Mouse (Mus musculus): ENCODE data around the gene Abca2. TPM values are rescaled to one million over a fixed set of nuclear protein-coding genes. Genes with fewer than 3 reads are reported as not detected.

Abca2 gene
- polyA plus RNA-seq (2015; fragmentation: Nextera tagmentation; extraction: Ambion mirVana), result 4.9 and 6.6 TPM in 2 replicates

DNA sequence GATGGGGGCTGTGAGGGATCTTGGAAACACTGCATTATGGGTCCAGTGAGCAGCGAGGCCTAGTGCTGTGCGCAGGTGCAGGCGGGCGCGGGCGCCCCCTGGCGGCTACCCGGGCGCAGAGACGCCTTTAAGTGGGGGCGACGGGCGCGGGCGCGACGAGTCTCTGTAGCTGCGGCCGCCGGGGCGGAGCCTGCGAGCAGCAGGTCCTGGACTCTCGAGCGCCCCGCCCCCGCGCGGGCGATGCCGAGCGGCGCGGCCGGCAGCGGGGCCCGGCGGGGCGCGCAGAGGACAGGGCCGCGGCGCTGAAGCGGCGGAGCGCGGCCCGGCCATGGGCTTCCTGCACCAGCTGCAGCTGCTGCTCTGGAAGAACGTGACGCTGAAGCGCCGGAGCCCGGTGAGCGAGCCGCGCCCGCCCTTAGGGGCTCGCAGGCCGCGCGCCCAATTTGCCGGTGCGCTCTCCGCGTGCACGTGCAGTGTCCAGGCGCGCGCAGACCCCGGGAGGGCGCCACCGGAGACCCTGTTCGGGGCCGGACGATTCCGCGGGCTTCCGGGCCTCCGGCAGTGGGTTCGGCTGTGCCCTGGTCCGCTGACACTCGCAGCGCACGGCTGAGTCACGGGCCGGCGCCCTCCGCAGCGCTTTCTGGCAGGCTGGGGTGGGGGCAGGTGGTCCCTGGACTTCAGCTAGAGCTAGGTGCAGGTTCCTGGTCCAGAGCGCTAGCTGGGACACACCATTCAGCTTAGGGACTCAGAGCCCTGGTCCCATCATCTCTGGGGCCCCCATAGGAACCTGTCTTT, at the start of gene Abca2:
Abca2 (plus strand) TSS at position 262 of the 795 bp plus-strand sequence.

DNA sequence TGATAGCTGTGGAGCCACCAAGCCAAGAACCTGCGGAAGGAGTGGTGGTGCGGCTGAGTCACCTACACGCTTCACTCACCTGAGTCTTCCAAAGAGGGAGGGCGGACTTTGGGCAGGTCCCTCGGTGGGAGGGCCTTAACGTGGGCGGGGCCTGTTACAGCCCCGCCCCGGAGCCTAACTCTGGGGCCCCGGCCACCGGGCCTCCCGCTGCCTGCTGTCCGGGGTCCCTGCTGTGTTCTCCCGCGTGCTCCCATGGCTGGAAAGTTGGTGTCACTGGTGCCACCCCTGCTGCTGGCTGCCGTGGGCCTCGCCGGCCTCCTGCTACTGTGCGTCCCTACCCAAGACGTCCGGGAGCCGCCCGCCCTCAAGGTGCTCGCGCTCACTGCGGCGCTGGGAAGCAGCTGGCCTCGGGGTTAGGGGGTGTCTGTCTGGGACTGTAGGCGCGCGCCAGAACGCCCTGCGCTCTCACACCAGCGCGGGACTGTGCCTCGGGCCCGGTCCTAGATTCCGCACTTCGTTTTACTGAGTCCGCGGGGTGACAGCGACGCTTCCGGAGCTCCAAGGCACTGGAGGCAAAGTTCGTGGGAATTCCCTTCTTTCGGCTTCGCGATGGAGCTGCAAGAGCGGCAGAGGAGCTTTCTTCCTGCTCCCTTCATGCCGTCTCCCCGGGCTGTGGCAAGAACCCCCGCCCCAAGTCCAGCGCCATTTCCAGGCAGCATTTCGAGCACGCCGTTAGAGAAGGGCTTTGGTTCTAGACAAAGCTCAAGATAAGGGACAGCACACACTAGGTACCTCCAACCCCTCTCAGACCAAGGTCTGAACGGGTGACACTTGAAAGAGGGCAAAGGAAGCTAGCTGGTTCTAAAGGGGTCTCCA, 32.5 kb upstream of the Abca2 start, which contains the start of gene Entpd2:
Entpd2 (plus strand) TSS at position 154 of the 876 bp plus-strand sequence.

DNA sequence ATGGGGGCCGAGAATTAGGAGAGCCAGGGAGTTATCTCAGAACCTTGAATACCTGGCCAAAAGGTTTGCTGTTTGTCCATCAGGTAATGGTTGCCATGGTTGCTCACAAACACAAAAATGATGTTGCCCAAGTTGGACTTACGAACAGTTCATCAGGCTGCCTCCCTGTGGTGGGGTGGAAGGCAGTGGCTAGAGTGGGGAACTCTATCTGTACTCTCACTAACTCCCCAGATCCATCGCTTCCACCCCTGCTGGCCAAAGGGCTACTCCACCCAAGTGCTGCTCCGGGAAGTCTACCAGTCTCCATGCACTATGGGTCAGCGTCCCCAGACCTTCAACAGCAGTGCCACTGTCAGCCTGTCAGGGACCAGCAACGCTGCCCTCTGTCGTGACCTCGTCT, 29.5 kb upstream of the Abca2 start, which contains the start of gene Npdc1:
Npdc1 (plus strand) TSS at position 301 of the 400 bp plus-strand sequence.

DNA sequence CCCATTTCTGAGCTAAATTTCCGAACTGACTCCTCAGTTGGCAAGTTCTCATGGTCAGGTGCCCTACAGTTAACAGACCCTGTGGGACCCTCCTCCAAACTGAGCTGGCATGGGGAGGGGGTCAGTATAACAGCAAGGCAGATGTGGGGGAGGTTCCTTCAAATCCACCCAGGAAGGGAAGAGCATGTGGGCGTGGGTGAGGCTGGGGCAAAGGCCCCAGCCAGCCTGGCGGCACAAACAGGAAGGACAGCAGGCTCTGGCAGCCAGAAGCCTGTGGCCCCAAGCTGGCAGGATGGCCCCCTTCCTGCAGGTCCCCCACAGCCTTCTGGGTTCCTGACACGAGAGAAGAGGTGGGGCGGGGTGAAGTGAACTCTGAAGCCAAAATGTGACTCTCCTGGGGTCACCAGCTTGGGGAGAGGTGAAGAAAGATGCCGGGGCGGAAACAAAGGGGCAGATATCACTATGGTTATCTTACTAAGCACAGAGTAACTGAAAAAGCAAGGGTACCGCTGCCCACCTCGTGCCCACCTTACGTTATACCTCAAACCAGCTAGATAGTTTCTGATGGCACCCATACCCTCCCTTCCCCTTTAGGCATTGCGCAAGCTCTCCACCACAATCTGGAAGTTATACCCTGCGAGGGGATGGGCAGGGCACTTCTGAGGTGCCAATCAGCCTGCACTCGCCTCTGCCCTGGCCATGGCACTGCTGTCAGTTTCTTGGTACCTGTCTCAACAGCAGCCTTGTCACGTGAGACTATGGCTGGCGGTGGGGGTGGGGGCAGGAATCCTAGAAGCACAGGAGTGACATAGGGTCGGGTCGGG, 5.7 kb upstream of the Abca2 start, which contains the start of gene Fut7:
Fut7 (plus strand) TSS at position 681 of the 824 bp plus-strand sequence.

DNA sequence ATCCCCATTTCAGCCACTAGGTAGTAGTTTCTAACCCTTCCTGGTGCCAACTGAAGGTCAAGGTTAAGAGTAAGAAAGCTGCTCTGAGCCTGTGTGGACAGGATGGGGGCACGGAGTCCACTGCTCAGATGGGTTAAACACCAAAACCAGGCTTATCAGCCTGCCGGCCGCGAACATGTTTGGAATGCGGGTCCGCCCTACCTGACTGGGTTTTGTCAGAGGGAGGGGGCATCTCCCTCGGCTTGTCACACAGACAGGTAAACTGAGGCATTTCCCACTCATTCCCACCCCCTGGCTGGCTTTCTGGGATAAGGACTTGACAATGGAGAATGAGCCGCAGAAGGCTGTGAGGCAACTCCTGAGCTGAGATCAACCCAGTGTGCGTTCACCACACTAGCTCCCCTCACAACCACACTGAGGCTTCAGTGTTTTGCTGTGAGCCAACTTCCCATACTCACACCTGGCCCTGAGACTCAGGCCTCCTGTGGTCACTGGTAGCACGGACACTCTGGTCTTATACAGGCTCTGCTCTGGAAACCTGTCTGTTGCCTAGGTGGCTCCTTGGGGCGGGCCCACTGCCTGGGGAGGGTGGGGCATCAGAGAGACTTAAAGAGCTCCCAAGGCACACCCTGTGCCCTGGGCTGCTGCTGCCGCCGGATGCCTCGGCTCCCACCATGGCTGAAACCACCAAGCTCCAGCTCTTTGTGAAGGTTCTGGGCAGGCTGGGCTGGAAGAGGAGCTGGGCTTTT, 27.9 kb downstream of the Abca2 start, which contains the start of gene Clic3:
Clic3 (plus strand) TSS at position 634 of the 749 bp plus-strand sequence.

DNA sequence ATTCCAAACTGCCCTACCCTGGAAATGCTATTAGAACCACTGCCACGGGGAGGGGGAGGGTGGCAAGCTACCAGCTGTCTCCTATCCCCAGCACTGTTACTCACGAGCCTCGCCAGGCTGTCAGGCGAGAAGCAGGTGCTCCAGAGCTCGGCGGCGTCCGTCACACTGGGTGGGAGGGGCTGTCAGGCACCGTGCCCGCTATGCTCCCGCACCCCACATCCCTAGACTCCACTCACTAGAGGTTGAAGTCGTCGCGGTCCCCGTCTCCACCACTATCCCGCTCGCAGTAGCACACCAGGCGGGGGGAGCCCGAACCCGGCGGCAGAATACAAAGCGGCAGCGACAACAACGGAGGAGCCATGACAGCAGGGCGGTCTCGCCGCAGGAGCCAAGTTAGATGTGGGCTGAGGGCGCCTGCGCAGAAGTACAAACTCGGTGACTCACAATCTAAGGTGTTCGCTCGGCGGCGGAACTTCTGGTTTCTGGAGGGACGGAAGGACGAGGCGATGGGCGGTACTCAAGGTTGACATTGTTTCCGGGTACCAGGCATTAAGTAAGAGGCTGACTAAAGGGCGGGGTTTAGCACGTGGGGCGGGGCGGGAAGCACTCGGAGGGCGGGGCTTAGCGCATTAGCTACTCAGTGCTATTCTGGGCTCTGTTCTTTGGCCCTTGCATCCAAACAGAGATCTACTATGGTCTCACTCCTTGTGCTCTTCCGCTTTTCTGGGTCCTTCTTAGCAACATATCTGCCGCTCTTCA, 32.2 kb downstream of the Abca2 start, which contains the start of gene Paxx:
Paxx (minus strand) TSS at position 544 of the 759 bp plus-strand sequence.

DNA sequence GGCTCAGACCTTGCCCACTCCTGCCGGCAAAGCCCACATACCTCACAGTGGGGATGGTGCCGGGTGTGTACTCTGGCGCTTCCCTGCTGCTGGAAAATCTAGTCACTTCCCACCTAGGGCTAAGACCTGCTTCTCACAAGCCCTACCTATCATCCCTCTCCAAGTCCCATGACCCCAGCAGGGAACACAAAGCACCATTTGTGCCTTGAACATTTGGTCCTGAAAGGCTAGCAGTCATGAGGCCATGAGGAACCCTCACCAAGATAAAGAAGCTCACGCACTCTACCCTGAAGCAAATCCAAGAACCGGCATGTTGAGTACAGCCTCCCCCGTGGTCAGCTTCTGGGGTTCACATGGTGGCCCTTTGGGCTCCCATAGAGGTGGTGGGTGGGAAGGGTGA, 41.5 kb downstream of the Abca2 start, which contains the start of gene Ptgds:
Ptgds (minus strand) TSS at position 78 of the 400 bp plus-strand sequence.

DNA sequence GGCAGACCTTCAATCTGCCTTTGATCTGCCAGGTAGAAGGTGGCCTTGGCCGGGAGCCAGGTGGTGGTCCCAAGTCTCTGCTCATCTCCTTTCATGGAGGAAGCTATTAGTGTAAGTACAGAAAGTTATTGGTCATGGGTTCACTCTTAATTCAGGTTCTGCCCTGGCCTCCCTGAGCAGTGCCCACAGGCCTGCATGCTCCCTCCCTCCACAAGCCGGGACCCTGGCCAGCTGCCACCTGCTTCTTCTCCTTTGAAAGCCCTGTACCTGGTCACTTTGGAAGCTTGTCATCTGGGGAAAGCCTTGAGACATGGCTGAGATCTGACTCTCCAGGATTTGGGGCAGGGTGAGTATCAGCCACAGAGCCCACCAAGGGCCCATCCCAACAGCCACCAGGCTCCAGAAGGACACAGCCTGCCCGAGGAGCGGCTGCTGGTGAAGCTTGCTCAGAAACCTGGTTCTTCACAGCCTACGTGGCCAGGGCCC, 65.0 kb downstream of the Abca2 start, which contains the start of gene Lcn12:
Lcn12 (minus strand) TSS at position 436 of the 486 bp plus-strand sequence.

Small RNAs within 50 kb of the gene (microRNA-seq; reads per million reads assigned to microRNA genes)
- gene Mir3087 (ENCODE audit: borderline replicate concordance, insufficient number of aligned reads), result not detected

Other genes starting within 250 kb of the Abca2 start
- gene Nrarp, start 247.9 kb upstream of the Abca2 start, polyA plus RNA-seq (2015; fragmentation: Nextera tagmentation; extraction: Ambion mirVana), result 5.6 and 6.7 TPM in 2 replicates
- 14.6 and 20.3 TPM in 2 replicates for gene Tor4a, start 231.8 kb upstream of the Abca2 start, polyA plus RNA-seq (2015; fragmentation: Nextera tagmentation; extraction: Ambion mirVana)
- gene Nelfb, start 217.2 kb upstream of the Abca2 start, polyA plus RNA-seq (2015; fragmentation: Nextera tagmentation; extraction: Ambion mirVana), result 47.4 and 61.9 TPM in 2 replicates
- not detected in 2 replicates for gene Stpg3, start 214.1 kb upstream of the Abca2 start, polyA plus RNA-seq (2015; fragmentation: Nextera tagmentation; extraction: Ambion mirVana)
- gene Fam166a, start 210.0 kb upstream of the Abca2 start, polyA plus RNA-seq (2015; fragmentation: Nextera tagmentation; extraction: Ambion mirVana), result 0.12 and 0.58 TPM in 2 replicates
- gene Tubb4b, start 204.0 kb upstream of the Abca2 start, polyA plus RNA-seq (2015; fragmentation: Nextera tagmentation; extraction: Ambion mirVana), result 217 and 219 TPM in 2 replicates
- gene Slc34a3, start 194.3 kb upstream of the Abca2 start, polyA plus RNA-seq (2015; fragmentation: Nextera tagmentation; extraction: Ambion mirVana), result 0.47 TPM in 1 of 2 replicates, not detected in the other
- gene Rnf224, start 191.9 kb upstream of the Abca2 start, polyA plus RNA-seq (2015; fragmentation: Nextera tagmentation; extraction: Ambion mirVana), result not detected in 2 replicates
- gene Rnf208, start 186.4 kb upstream of the Abca2 start, polyA plus RNA-seq (2015; fragmentation: Nextera tagmentation; extraction: Ambion mirVana), result 12.9 and 25.4 TPM in 2 replicates
- 1.8 TPM in 1 of 2 replicates, not detected in the other for gene Cysrt1, start 186.3 kb upstream of the Abca2 start, polyA plus RNA-seq (2015; fragmentation: Nextera tagmentation; extraction: Ambion mirVana)
- 2.5 and 2.8 TPM in 2 replicates for gene AL732309.1, start 181.8 kb upstream of the Abca2 start, polyA plus RNA-seq (2015; fragmentation: Nextera tagmentation; extraction: Ambion mirVana)
- 61.5 and 81.2 TPM in 2 replicates for gene Tmem203, start 173.3 kb upstream of the Abca2 start, polyA plus RNA-seq (2015; fragmentation: Nextera tagmentation; extraction: Ambion mirVana)
- 5.6 and 7.3 TPM in 2 replicates for gene Tprn, start 166.1 kb upstream of the Abca2 start, polyA plus RNA-seq (2015; fragmentation: Nextera tagmentation; extraction: Ambion mirVana)
- gene Ssna1, start 156.3 kb upstream of the Abca2 start, polyA plus RNA-seq (2015; fragmentation: Nextera tagmentation; extraction: Ambion mirVana), result 157 and 205 TPM in 2 replicates
- 61.4 and 81.5 TPM in 2 replicates for gene Anapc2, start 156.2 kb upstream of the Abca2 start, polyA plus RNA-seq (2015; fragmentation: Nextera tagmentation; extraction: Ambion mirVana)
- not detected in 2 replicates for gene Tmem210, start 140.6 kb upstream of the Abca2 start, polyA plus RNA-seq (2015; fragmentation: Nextera tagmentation; extraction: Ambion mirVana)
- gene Lrrc26, start 138.8 kb upstream of the Abca2 start, polyA plus RNA-seq (2015; fragmentation: Nextera tagmentation; extraction: Ambion mirVana), result 0.11 TPM in 1 of 2 replicates, not detected in the other
- gene Grin1, start 109.5 kb upstream of the Abca2 start, polyA plus RNA-seq (2015; fragmentation: Nextera tagmentation; extraction: Ambion mirVana), result 4.9 and 7.5 TPM in 2 replicates
- 47.2 and 52.7 TPM in 2 replicates for gene Man1b1, start 96.4 kb upstream of the Abca2 start, polyA plus RNA-seq (2015; fragmentation: Nextera tagmentation; extraction: Ambion mirVana)
- gene Dpp7, start 72.3 kb upstream of the Abca2 start, polyA plus RNA-seq (2015; fragmentation: Nextera tagmentation; extraction: Ambion mirVana), result 30.8 and 45.6 TPM in 2 replicates
- gene Uap1l1, start 63.0 kb upstream of the Abca2 start, polyA plus RNA-seq (2015; fragmentation: Nextera tagmentation; extraction: Ambion mirVana), result 40.5 and 44.9 TPM in 2 replicates
- gene Sapcd2, start 56.4 kb upstream of the Abca2 start, polyA plus RNA-seq (2015; fragmentation: Nextera tagmentation; extraction: Ambion mirVana), result 8.1 and 10.7 TPM in 2 replicates
- gene Entpd2, start 32.8 kb upstream of the Abca2 start, polyA plus RNA-seq (2015; fragmentation: Nextera tagmentation; extraction: Ambion mirVana), result 13.6 and 20.3 TPM in 2 replicates
- 93.9 and 115 TPM in 2 replicates for gene Npdc1, start 29.4 kb upstream of the Abca2 start, polyA plus RNA-seq (2015; fragmentation: Nextera tagmentation; extraction: Ambion mirVana)
- 0.14 and 0.22 TPM in 2 replicates for gene Fut7, start 5.4 kb upstream of the Abca2 start, polyA plus RNA-seq (2015; fragmentation: Nextera tagmentation; extraction: Ambion mirVana)
- gene Clic3, start 28.1 kb downstream of the Abca2 start, polyA plus RNA-seq (2015; fragmentation: Nextera tagmentation; extraction: Ambion mirVana), result 6.1 and 6.2 TPM in 2 replicates
- gene Paxx, start 32.4 kb downstream of the Abca2 start, polyA plus RNA-seq (2015; fragmentation: Nextera tagmentation; extraction: Ambion mirVana), result 53.8 and 58.8 TPM in 2 replicates
- gene Ptgds, start 41.3 kb downstream of the Abca2 start, polyA plus RNA-seq (2015; fragmentation: Nextera tagmentation; extraction: Ambion mirVana), result 8.3 and 9.6 TPM in 2 replicates
- gene Lcn12, start 65.2 kb downstream of the Abca2 start, polyA plus RNA-seq (2015; fragmentation: Nextera tagmentation; extraction: Ambion mirVana), result not detected in 2 replicates
- gene Fbxw5, start 72.0 kb downstream of the Abca2 start, polyA plus RNA-seq (2015; fragmentation: Nextera tagmentation; extraction: Ambion mirVana), result 52.9 and 75.8 TPM in 2 replicates
- 6.4 and 7.1 TPM in 2 replicates for gene C8g, start 73.0 kb downstream of the Abca2 start, polyA plus RNA-seq (2015; fragmentation: Nextera tagmentation; extraction: Ambion mirVana)
- gene Traf2, start 118.2 kb downstream of the Abca2 start, polyA plus RNA-seq (2015; fragmentation: Nextera tagmentation; extraction: Ambion mirVana), result 15.4 and 20.6 TPM in 2 replicates
- gene Edf1, start 129.1 kb downstream of the Abca2 start, polyA plus RNA-seq (2015; fragmentation: Nextera tagmentation; extraction: Ambion mirVana), result 273 and 345 TPM in 2 replicates
- 1.3 and 2.6 TPM in 2 replicates for gene Mamdc4, start 146.1 kb downstream of the Abca2 start, polyA plus RNA-seq (2015; fragmentation: Nextera tagmentation; extraction: Ambion mirVana)
- 140 and 158 TPM in 2 replicates for gene Phpt1, start 146.5 kb downstream of the Abca2 start, polyA plus RNA-seq (2015; fragmentation: Nextera tagmentation; extraction: Ambion mirVana)
- 1.3 and 2.1 TPM in 2 replicates for gene Ajm1, start 153.1 kb downstream of the Abca2 start, polyA plus RNA-seq (2015; fragmentation: Nextera tagmentation; extraction: Ambion mirVana)
- gene Rabl6, start 179.8 kb downstream of the Abca2 start, polyA plus RNA-seq (2015; fragmentation: Nextera tagmentation; extraction: Ambion mirVana), result 42.6 and 68.2 TPM in 2 replicates
- gene Ccdc183, start 189.0 kb downstream of the Abca2 start, polyA plus RNA-seq (2015; fragmentation: Nextera tagmentation; extraction: Ambion mirVana), result 0.50 and 0.87 TPM in 2 replicates
- gene Tmem141, start 193.3 kb downstream of the Abca2 start, polyA plus RNA-seq (2015; fragmentation: Nextera tagmentation; extraction: Ambion mirVana), result 124 and 149 TPM in 2 replicates
- 55.5 and 82.4 TPM in 2 replicates for gene Fcna, start 199.3 kb downstream of the Abca2 start, polyA plus RNA-seq (2015; fragmentation: Nextera tagmentation; extraction: Ambion mirVana)
- gene Lcn8, start 224.4 kb downstream of the Abca2 start, polyA plus RNA-seq (2015; fragmentation: Nextera tagmentation; extraction: Ambion mirVana), result not detected in 2 replicates
- gene Lcn5, start 229.2 kb downstream of the Abca2 start, polyA plus RNA-seq (2015; fragmentation: Nextera tagmentation; extraction: Ambion mirVana), result 0.21 and 0.44 TPM in 2 replicates
- 0.48 TPM in 1 of 2 replicates, not detected in the other for gene Lcn6, start 248.1 kb downstream of the Abca2 start, polyA plus RNA-seq (2015; fragmentation: Nextera tagmentation; extraction: Ambion mirVana)